Mouse (Mus musculus) heart, embryonic 14.5 days (tissue): Measurements from ENCODE around the gene Kcnip4. TPM values are rescaled to one million over a fixed set of nuclear protein-coding genes. Genes with fewer than 3 reads are reported as not detected.

ENCODE experiments used
- ATAC-seq: fragments of 200-750 bp; cut with Nextera tagmentation; 2 replicates; pipeline ENCODE4 v1.8.0; 2017; ENCODE audit warnings: low read depth, moderate TSS enrichment; ENCODE audit not compliant: insufficient number of reproducible peaks, insufficient read depth, low FRiP score
- H3K27ac ChIP-seq, 2 experiments: fragments of 200-500 bp in 1 of 2; fragments of 300-500 bp in 1 of 2; sonication (generic) in 1 of 2; replicated peaks in 1 of 2; 2 replicates each; pipeline ENCODE4 v1.5.1; 2012 to 2014; ENCODE audit warnings: low read depth in 2 of 2, low read length in 2 of 2, control low read depth in 1 of 2, mild to moderate bottlenecking in 1 of 2, mixed read lengths in 1 of 2; ENCODE audit not compliant: control insufficient read depth in 1 of 2, insufficient read depth in 1 of 2
- H3K27me3 ChIP-seq: fragments of 300-500 bp; sonication (generic); 2 replicates; pipeline ENCODE4 v1.6.1; 2014; ENCODE audit warnings: mild to moderate bottlenecking, low read length, control low read depth; ENCODE audit not compliant: control insufficient read depth, insufficient read depth
- H3K36me3 ChIP-seq: fragments of 300-500 bp; sonication (generic); 2 replicates; pipeline ENCODE4 v1.6.1; 2014; ENCODE audit warnings: mild to moderate bottlenecking, control low read depth, low read length, mixed read lengths; ENCODE audit not compliant: control insufficient read depth, insufficient read depth
- H3K4me1 ChIP-seq, 2 experiments: fragments of 200-500 bp in 1 of 2; fragments of 300-500 bp in 1 of 2; sonication (generic) in 1 of 2; 2 replicates each; pipeline ENCODE4 v1.6.1; 2012 to 2014; ENCODE audit warnings: low read length in 2 of 2, control low read depth in 1 of 2, mixed read lengths in 1 of 2; ENCODE audit not compliant: control insufficient read depth in 2 of 2, insufficient read depth in 2 of 2
- H3K4me2 ChIP-seq: fragments of 300-500 bp; sonication (generic); 2 replicates; pipeline ENCODE4 v1.6.1; 2014; ENCODE audit warnings: mild to moderate bottlenecking, low read length
- H3K4me3 ChIP-seq, 2 experiments: fragments of 200-500 bp in 1 of 2; fragments of 300-500 bp in 1 of 2; sonication (generic) in 1 of 2; 2 replicates each; pipeline ENCODE4 v1.5.1; 2012 to 2014; ENCODE audit warnings: low read length in 2 of 2, mild to moderate bottlenecking in 2 of 2, control low read depth in 1 of 2, low read depth in 1 of 2, moderate library complexity in 1 of 2; ENCODE audit not compliant: control insufficient read depth in 1 of 2, insufficient read depth in 1 of 2
- H3K9ac ChIP-seq: fragments of 300-500 bp; sonication (generic); 2 replicates; pipeline ENCODE4 v1.6.1; 2014; ENCODE audit warnings: mild to moderate bottlenecking, low read length
- H3K9me3 ChIP-seq: fragments of 300-500 bp; sonication (generic); 2 replicates; pipeline ENCODE4 v1.6.1; 2016; ENCODE audit warnings: low read length, control low read depth; ENCODE audit not compliant: control insufficient read depth
- WGBS: fragments of 180-500 bp; shearing (Covaris S2); extraction: QIAGEN DNeasy Blood & Tissue Kit; methylation state at CpG from one replicate; pipeline ENCODE4 v1.1.7; 2014; 5-methylcytosine and 5-hydroxymethylcytosine counted together
- polyA plus RNA-seq: library from polyadenylated mRNA; unstranded; fragments of >200 nt; fragmentation: Nextera tagmentation; extraction: Ambion mirVana; gene quantifications from 2 replicates; pipeline ENCODE4 v1.2.1, GENCODE M21; 2014

The Kcnip4 gene
- polyA plus RNA-seq, 1 experiment from 2014 or later, result 1.2 TPM

- Histone ChIP-seq H3K27me3 (peaks cover 23% of the 10 kb centered on the region), H3K36me3 (no peaks in the 10 kb centered on the region), H3K4me1 (peaks cover 0 to 5% of the 10 kb centered on the region in 2 experiments; a peak in 1 of 4 replicates), H3K4me3 (peak overlapping the region; percentile 52 to 54; a peak in 3 of 4 replicates), H3K27ac (no peak overlapping the region), H3K4me2 (peak overlapping the region; percentile 96), H3K9ac (peak overlapping the region; percentile 57; the same call in 1 of the 2 replicates), H3K9me3 (no peaks in the 10 kb centered on the region)
- 6% methylated on average over 11 of the region's 11 CpGs for WGBS
- no peak for ATAC-seq
These were observed 712 bp downstream of the Kcnip4 start for GRCm38 (mm10) chr5:49523997-49524393.

- Histone ChIP-seq H3K9ac (no peak overlapping the region), H3K4me1 (peaks cover 0 to 5% of the 10 kb centered on the region in 2 experiments; a peak in 1 of 4 replicates), H3K27ac (no peak overlapping the region), H3K36me3 (no peaks in the 10 kb centered on the region), H3K4me2 (no peak overlapping the region), H3K9me3 (no peaks in the 10 kb centered on the region), H3K4me3 (no peak overlapping the region), H3K27me3 (peaks cover 23% of the 10 kb centered on the region)
- WGBS, result 59% methylated on average over 4 of the region's 4 CpGs
- ATAC-seq, result no peak
These were observed 1.7 kb downstream of the Kcnip4 start for GRCm38 (mm10) chr5:49522986-49523385.

- Histone ChIP-seq H3K4me1 (no peaks in the 10 kb centered on the region), H3K36me3 (no peaks in the 10 kb centered on the region), H3K4me3 (no peak overlapping the region), H3K9ac (no peak overlapping the region), H3K4me2 (no peak overlapping the region), H3K27me3 (no peaks in the 10 kb centered on the region), H3K27ac (no peak overlapping the region), H3K9me3 (no peaks in the 10 kb centered on the region)
- no peak for ATAC-seq
- WGBS, result 72% methylated on average over 3 of the region's 3 CpGs
These were observed 26.0 kb downstream of the Kcnip4 start for GRCm38 (mm10) chr5:49498743-49499142.

DNA sequence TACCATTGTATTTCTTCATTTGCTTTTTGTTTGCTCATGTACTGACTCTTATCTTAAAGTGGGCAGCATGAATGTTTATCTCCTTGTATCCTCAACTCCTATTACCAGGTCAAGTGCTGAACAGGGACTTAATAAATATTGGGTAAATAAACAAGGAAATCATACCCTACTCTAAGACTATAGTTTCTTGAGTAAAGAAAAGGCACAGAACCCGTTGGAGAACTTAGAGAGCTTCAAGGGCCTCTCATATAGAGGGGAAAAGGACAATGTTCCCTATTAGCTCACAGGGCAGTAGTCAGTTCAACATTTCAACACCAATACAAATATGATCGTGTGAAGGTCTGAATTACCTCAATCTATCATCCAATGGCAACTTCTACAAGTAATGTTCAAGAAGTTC lies 37.4 kb downstream of the Kcnip4 start:
- H3K4me2 ChIP-seq, result no peak overlapping the region
- no peak for ATAC-seq
- H3K27ac ChIP-seq, result no peak overlapping the region
- no peak overlapping the region for H3K9ac ChIP-seq
- H3K27me3 ChIP-seq, result no peaks in the 10 kb centered on the region
- H3K4me1 ChIP-seq, result no peaks in the 10 kb centered on the region
- H3K4me3 ChIP-seq, result no peak overlapping the region
- WGBS, result 58% methylated on average over 2 of the region's 2 CpGs
- H3K9me3 ChIP-seq, result no peaks in the 10 kb centered on the region
- no peaks in the 10 kb centered on the region for H3K36me3 ChIP-seq

DNA sequence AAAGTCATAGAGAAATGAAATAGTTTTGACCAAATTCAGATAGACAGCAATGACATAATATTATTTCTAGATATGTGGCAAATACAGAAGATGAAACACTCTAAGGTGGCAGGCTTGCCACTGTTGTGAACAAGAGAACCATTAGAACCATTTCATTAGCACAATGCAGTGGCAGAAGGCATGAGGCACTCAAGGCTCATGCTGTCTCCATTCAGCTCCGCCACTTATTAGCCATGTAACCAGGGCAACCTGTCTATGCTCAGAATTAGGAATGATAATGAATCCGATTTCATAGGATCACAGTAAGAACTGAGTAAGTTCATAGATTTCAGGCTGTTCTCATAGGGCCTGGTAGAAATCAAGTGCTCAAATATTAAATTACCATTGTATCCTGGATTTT lies 54.0 kb downstream of the Kcnip4 start:
- Histone ChIP-seq H3K9ac (no peak overlapping the region), H3K4me2 (no peak overlapping the region), H3K27me3 (no peaks in the 10 kb centered on the region), H3K9me3 (no peaks in the 10 kb centered on the region), H3K27ac (no peak overlapping the region), H3K4me1 (no peaks in the 10 kb centered on the region), H3K36me3 (no peaks in the 10 kb centered on the region), H3K4me3 (no peak overlapping the region)
- 69% methylated on average over 2 of the region's 2 CpGs for WGBS
- ATAC-seq, result no peak

DNA sequence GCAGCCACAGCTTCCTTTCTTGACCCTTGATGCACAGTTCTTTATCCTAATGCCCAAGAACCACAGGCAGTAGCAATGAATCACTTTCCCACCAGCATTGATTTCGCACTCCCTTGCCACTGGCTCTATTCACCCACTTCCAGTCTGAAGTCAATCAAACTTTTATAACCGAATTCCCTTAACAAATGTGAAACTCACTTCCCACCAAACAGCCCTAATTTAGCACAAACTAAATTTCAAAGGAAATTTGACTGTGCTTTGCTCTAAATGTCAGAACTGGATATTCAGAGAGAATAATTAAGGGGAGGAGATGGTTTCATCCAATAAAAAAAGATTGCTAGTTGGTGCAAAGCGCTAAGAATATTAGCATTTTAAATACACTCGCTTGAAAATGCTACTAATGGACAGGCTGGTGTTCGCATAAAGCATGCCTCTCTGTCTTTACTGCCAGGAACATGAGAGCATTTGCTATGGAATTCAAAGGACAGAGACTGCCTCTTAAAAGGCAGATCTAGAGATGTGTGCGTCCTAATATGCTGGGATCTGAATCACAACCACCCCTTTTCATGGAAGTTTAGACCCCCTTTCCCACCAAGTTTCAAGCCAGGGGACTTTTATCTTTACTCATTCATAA lies 63.9 kb downstream of the Kcnip4 start:
- WGBS, result 82% methylated on average over 6 of the region's 6 CpGs
- H3K9ac ChIP-seq, result no peak overlapping the region
- no peak overlapping the region for H3K4me2 ChIP-seq
- H3K36me3 ChIP-seq, result no peaks in the 10 kb centered on the region
- H3K27me3 ChIP-seq, result no peaks in the 10 kb centered on the region
- H3K4me1 ChIP-seq, result no peaks in the 10 kb centered on the region
- H3K27ac ChIP-seq, result no peak overlapping the region
- ATAC-seq, result no peak
- H3K4me3 ChIP-seq, result no peak overlapping the region
- no peaks in the 10 kb centered on the region for H3K9me3 ChIP-seq

GRCm38 (mm10) chr5:49453100-49453499 lies 71.6 kb downstream of the Kcnip4 start:
- Histone ChIP-seq H3K9ac (no peak overlapping the region), H3K27ac (no peak overlapping the region), H3K36me3 (no peaks in the 10 kb centered on the region), H3K27me3 (no peaks in the 10 kb centered on the region), H3K4me2 (no peak overlapping the region), H3K9me3 (no peaks in the 10 kb centered on the region), H3K4me1 (no peaks in the 10 kb centered on the region), H3K4me3 (no peak overlapping the region)
- no peak for ATAC-seq
- WGBS, result 80% methylated on average over 3 of the region's 3 CpGs

DNA sequence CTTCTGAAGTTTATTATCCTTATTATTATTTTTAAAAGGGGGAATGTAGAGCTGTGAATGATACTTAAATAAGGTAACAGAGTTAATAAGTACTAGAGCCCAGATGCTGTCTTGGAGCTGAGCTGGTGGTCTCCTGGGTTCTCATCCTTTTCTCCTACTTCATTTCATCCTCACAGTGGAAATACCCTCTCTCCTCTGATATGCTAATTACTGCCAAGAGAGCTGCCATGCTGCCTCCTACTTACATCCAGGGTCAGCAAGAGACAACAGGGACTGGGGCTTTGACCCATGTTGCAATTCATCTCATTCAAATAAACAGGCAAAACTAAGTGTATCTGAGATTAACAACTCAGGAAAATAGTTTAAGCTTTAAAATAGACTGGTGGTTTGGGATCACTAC lies 73.4 kb downstream of the Kcnip4 start:
- H3K9me3 ChIP-seq, result no peaks in the 10 kb centered on the region
- H3K4me3 ChIP-seq, result no peak overlapping the region
- no peak for ATAC-seq
- H3K9ac ChIP-seq, result no peak overlapping the region
- H3K27ac ChIP-seq, result no peak overlapping the region
- H3K4me2 ChIP-seq, result no peak overlapping the region
- H3K27me3 ChIP-seq, result no peaks in the 10 kb centered on the region
- no peaks in the 10 kb centered on the region for H3K4me1 ChIP-seq
- H3K36me3 ChIP-seq, result no peaks in the 10 kb centered on the region
